Mouse (Mus musculus) bone marrow, adult 2 months (tissue): Measurements from ENCODE around the gene Sez6.

Experiments used
- CTCF ChIP-seq: fragments of 200-500 bp; IDR thresholded peaks from 2 replicates; pipeline ENCODE4 v1.5.1; 2011; ENCODE audit warnings: low read length, control low read depth; ENCODE audit not compliant: control insufficient read depth, insufficient read depth
- POLR2A ChIP-seq: fragments of 200-500 bp; IDR thresholded peaks from 2 replicates; pipeline ENCODE4 v1.6.1; 2011; ENCODE audit warnings: low read depth, mild to moderate bottlenecking, control low read depth, low read length, borderline replicate concordance; ENCODE audit not compliant: control insufficient read depth

GRCm38 (mm10) chr11:77896480-77896819 lies 34.1 kb upstream of the Sez6 start:
- TF ChIP-seq CTCF (no peak), POLR2A (no peak)
